Mouse (Mus musculus): Measurements from ENCODE around the gene Dgcr6.

DNA sequence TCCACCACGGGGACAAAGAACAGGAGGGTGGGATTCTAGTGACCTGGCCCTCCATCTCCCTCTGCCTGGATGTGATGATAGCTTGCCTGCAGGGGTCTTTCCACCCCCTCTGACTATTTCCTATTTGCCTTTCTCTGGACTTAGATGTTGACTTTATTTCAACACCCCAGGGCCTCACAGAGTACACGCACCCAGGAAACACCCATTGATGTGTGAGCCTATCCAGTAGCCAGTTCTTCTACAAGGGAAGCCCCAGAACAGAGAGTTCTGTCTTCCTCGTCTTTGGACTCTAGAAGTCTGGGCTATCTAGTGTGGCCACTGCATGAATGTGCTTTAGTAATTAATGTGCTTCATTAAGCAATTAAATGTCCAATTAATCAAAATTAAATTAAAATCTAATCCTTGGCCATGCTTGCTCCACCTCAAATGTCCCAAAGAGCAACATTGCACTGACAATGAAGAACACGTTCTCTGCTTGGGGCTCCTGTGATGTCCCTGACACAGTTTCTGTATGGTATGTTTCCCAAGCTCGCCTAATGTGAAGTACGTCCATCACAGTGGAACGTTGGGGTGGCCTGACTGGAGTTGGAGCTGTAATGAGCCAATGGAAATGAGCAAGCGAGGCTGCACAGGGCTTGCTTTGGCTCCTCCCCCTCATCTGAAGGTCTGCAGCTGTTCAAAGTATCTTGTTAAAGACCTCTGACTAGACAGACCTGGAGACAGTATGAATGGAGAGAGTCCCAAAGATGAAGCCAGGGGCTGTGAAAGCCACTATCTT is 29.7 kb upstream of the Dgcr6 start:
- no peak for TF ChIP-seq CTCF (IDR thresholded peaks at IDR 0.05; ENCODE audit: control insufficient read depth, insufficient read depth, insufficient replicate concordance, low read depth, low read length)
- TF ChIP-seq POLR2A (IDR thresholded peaks at IDR 0.05; ENCODE audit: control insufficient read depth, low read depth, low read length): no peak

Data from testis, adult 2 months (tissue).